Mouse (Mus musculus) intestine, embryonic 14.5 days (tissue): Measurements from ENCODE around the gene Disc1. TPM values are rescaled to one million over a fixed set of nuclear protein-coding genes. Genes with fewer than 3 reads are reported as not detected.

ENCODE experiments used
- ATAC-seq: fragments of 200-750 bp; cut with Nextera tagmentation; replicated peaks from 2 replicates; pipeline ENCODE4 v1.8.0; 2017; ENCODE audit warnings: low read depth, moderate number of reproducible peaks, moderate TSS enrichment, moderate library complexity; ENCODE audit not compliant: low FRiP score, low TSS enrichment
- DNase-seq: peaks from one replicate; pipeline ENCODE4 v3.0.0-alpha.2; 2018; ENCODE audit warnings: low spot score
- H3K27ac ChIP-seq: fragments of 300-500 bp; sonication (generic); 2 replicates; pipeline ENCODE4 v1.5.1; 2014; ENCODE audit warnings: low read depth, mild to moderate bottlenecking, control low read depth
- H3K27me3 ChIP-seq: fragments of 300-500 bp; sonication (generic); replicated peaks from 2 replicates; pipeline ENCODE4 v1.6.1; 2014; ENCODE audit warnings: low read length, control low read depth; ENCODE audit not compliant: control insufficient read depth, insufficient read depth
- H3K36me3 ChIP-seq: fragments of 300-500 bp; sonication (generic); 2 replicates; pipeline ENCODE4 v1.6.1; 2014; ENCODE audit warnings: low read length, control low read depth; ENCODE audit not compliant: control insufficient read depth, insufficient read depth
- H3K4me1 ChIP-seq: fragments of 300-500 bp; sonication (generic); replicated peaks from 2 replicates; pipeline ENCODE4 v1.6.1; 2014; ENCODE audit warnings: low read length, control low read depth, mixed read lengths; ENCODE audit not compliant: control insufficient read depth, insufficient read depth
- H3K4me2 ChIP-seq: fragments of 300-500 bp; sonication (generic); 2 replicates; pipeline ENCODE4 v1.6.1; 2014; ENCODE audit warnings: low read length
- H3K4me3 ChIP-seq: fragments of 300-500 bp; sonication (generic); 2 replicates; pipeline ENCODE4 v1.5.1; 2014; ENCODE audit warnings: low read depth, low read length, control low read depth, mixed read lengths
- H3K9ac ChIP-seq: fragments of 300-500 bp; sonication (generic); 2 replicates; pipeline ENCODE4 v1.6.1; 2014; ENCODE audit warnings: mild to moderate bottlenecking, low read length
- H3K9me3 ChIP-seq: fragments of 300-500 bp; sonication (generic); 2 replicates; pipeline ENCODE4 v1.6.1; 2016; ENCODE audit warnings: low read length, control low read depth; ENCODE audit not compliant: control insufficient read depth
- WGBS: fragments of 180-500 bp; shearing (Covaris S2); extraction: QIAGEN DNeasy Blood & Tissue Kit; methylation state at CpG from one replicate; pipeline ENCODE4 v1.1.7; 2014; 5-methylcytosine and 5-hydroxymethylcytosine counted together
- polyA plus RNA-seq: library from polyadenylated mRNA; unstranded; fragments of >200 nt; fragmentation: Nextera tagmentation; extraction: Ambion mirVana; gene quantifications from 2 replicates; pipeline ENCODE4 v1.2.1, GENCODE M21; 2014

Disc1 gene
- polyA plus RNA-seq, 1 experiment from 2014 or later: 2.5 TPM

DNA sequence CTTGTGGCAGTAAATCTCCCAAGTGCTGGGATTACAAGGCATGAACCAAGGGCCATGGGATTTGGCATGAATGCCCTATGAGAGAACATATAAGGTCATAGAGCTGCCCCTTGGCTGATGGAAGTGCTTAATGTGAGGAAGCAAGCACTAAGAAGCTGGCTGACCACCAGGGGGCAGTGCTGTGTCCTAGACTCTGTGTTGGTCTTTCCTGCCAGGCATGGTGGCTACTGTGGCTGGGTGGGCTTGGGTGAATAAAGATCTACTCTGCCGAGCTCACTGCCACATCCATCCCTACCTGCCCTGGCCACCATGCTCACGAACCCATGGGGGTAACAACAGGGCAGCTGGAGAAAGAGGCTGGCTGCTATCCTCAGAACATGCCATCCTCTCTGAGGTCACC lies 2.0 kb upstream of the Disc1 start:
- no peak for ATAC-seq
- H3K27ac ChIP-seq: no peak overlapping the region
- peaks cover 3% of the 10 kb centered on the region; the same call in 1 of the 2 replicates for H3K9me3 ChIP-seq

DNA sequence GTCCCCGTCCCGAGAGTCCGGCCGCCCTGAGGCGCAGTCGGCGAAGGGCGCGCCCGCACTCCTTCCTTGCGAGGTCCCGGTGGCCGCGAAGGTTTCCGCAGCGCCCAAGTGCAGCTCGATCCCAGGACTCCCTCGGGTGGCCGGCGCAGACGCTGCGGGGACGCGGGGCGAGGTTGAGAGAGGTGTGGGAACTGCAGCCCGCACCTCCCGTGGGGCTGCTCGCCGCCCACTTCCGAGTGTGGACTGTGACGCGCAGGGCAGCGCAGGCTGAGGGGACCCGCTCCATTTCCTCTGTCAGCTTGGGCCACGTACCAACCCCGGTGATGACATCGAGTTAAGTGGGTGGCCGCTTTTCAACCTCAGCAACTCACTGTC lies 428 bp downstream of the Disc1 start:
- Histone ChIP-seq H3K9me3 (peaks cover 3% of the 10 kb centered on the region; the same call in 1 of the 2 replicates), H3K4me1 (0 out of 2 replicates have a peak, but pooled peaks cover 5% of the 10 kb centered on the region), H3K27ac (peak overlapping the region; percentile 66), H3K4me2 (peak overlapping the region; percentile 92), H3K4me3 (peak overlapping the region; percentile 63), H3K36me3 (no peaks in the 10 kb centered on the region), H3K27me3 (peaks cover 27% of the 10 kb centered on the region), H3K9ac (peak overlapping the region; percentile 65)
- ATAC-seq (peak; percentile 34; the same call in 1 of the 2 replicates), DNase-seq (peak; percentile 78)
- under 1% methylated on average over 38 of the region's 38 CpGs for WGBS

More for the DNA sequence above, 2.0 kb upstream of the Disc1 start:
- Histone ChIP-seq H3K36me3 (no peaks in the 10 kb centered on the region), H3K27me3 (peaks cover 27% of the 10 kb centered on the region), H3K4me2 (no peak overlapping the region), H3K4me1 (0 out of 2 replicates have a peak, but pooled peaks cover 5% of the 10 kb centered on the region), H3K4me3 (no peak overlapping the region), H3K9ac (no peak overlapping the region)
- 45% methylated on average over 2 of the region's 2 CpGs for WGBS
- DNase-seq: peak; percentile 88

DNA sequence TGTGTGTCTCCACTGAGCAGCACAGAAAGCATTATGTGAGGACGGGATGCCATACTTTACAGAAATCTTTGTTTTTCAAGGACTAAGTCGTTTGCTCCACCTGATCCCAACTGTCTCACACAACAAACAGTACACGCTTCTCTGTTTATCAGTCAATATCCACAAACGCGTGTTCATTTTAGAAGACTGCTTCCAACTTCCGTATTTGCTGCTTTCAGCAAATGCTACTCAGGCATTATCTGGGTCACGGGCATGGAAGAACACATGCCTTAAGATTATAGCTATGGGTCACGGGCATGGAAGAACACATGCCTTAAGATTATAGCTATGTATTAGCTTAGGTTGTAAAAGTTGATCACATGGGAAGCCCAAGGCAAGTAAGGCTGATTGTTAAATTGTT lies 6.9 kb downstream of the Disc1 start:
- Histone ChIP-seq H3K27ac (no peak overlapping the region), H3K4me1 (no peaks in the 10 kb centered on the region), H3K9me3 (no peaks in the 10 kb centered on the region), H3K9ac (no peak overlapping the region), H3K4me2 (no peak overlapping the region), H3K36me3 (no peaks in the 10 kb centered on the region), H3K4me3 (no peak overlapping the region), H3K27me3 (no peaks in the 10 kb centered on the region; the same call in 1 of the 2 replicates)
- no peak for DNase-seq
- ATAC-seq: no peak
- WGBS: 80% methylated on average over 8 of the region's 8 CpGs

DNA sequence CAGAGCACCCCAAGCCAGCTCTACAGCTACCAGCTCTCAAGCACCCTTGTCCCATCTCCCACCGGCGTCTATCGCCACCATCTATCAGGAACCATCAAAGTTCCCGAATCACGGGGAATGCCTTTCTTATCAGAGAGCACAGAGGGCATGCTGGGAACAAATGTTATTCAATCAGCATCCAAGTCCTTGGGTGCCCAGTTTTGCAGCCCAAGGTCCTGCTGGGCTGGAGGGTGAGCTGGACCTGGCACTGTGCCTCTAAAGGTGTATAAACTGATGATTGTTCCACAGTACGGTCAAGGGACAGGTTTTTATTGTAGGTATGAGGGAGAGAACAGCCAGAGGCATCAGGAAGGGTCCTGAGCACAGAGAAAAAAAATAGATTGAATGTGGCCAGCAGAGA lies 11.6 kb downstream of the Disc1 start:
- no peak overlapping the region for H3K4me3 ChIP-seq
- H3K4me2 ChIP-seq: no peak overlapping the region
- H3K27me3 ChIP-seq: no peaks in the 10 kb centered on the region
- H3K4me1 ChIP-seq: no peaks in the 10 kb centered on the region
- H3K36me3 ChIP-seq: no peaks in the 10 kb centered on the region
- WGBS: 74% methylated on average over 6 of the region's 6 CpGs
- no peak overlapping the region for H3K9ac ChIP-seq
- DNase-seq (no peak), ATAC-seq (no peak)
- no peak overlapping the region for H3K27ac ChIP-seq
- H3K9me3 ChIP-seq: no peaks in the 10 kb centered on the region

DNA sequence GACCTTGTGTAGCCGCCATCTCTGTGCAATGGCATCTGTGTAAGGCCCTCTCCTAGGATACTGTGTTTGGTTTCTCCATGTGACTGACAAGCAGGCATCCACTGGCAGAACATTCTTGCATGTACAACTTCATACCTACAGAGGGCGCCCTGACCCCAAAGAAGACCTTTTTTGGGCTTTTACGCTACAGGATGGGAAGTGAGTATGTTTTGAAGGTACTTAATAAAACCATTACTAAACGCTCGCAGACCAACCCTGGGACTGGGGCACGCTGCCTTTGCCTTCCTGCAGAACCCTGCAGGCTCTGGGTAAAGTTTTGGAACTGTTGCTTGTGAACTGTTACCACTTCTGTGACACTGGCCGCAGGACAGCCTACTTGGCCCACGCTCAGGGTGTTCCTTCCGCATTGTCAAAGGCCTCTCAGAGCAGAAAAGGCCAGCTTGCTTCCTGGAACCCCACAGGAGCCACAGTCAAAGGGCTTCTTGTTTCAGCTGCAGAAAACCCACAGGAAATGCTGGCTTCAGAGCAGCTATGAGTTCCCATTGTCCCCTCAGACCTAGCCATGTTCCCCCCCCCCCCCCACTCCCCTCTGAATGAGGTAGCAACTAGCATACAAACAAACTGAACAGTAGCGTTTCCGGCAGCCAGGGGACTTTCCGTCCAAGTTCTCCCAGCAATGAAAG lies 13.1 kb downstream of the Disc1 start:
- DNase-seq (peak; percentile 68), ATAC-seq (0 out of 2 replicates have a peak, but pooled peaks have one; percentile 14)
- WGBS: 32% methylated on average over 12 of the region's 12 CpGs
- Histone ChIP-seq H3K27me3 (no peaks in the 10 kb centered on the region), H3K4me1 (no peaks in the 10 kb centered on the region), H3K4me3 (no peak overlapping the region), H3K36me3 (no peaks in the 10 kb centered on the region), H3K27ac (peak overlapping the region; percentile 76), H3K4me2 (no peak overlapping the region), H3K9me3 (no peaks in the 10 kb centered on the region), H3K9ac (no peak overlapping the region)

DNA sequence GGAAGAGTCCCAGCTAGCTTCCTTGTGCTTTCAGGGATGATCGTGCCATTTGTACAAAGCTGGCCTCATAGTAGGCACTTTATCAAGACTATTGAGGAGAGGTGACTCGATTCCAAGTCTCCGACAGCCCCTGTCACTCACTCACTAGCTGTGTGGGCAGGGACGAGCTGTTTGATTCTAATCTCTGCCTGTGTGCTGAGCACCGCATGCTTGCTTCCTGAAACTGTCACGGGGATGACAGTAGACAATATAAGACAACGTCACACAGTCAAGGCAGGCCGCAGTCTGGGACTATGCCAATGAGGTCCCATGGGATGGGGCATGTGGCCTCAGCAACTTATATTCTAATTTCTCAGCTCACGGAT lies 13.6 kb downstream of the Disc1 start:
- H3K9ac ChIP-seq: no peak overlapping the region
- H3K4me1 ChIP-seq: no peaks in the 10 kb centered on the region
- H3K27me3 ChIP-seq: no peaks in the 10 kb centered on the region
- no peak overlapping the region for H3K4me3 ChIP-seq
- DNase-seq (no peak), ATAC-seq (no peak)
- H3K36me3 ChIP-seq: no peaks in the 10 kb centered on the region
- peak overlapping the region; percentile 76 for H3K27ac ChIP-seq
- 78% methylated on average over 9 of the region's 9 CpGs for WGBS
- no peak overlapping the region for H3K4me2 ChIP-seq
- no peaks in the 10 kb centered on the region for H3K9me3 ChIP-seq

DNA sequence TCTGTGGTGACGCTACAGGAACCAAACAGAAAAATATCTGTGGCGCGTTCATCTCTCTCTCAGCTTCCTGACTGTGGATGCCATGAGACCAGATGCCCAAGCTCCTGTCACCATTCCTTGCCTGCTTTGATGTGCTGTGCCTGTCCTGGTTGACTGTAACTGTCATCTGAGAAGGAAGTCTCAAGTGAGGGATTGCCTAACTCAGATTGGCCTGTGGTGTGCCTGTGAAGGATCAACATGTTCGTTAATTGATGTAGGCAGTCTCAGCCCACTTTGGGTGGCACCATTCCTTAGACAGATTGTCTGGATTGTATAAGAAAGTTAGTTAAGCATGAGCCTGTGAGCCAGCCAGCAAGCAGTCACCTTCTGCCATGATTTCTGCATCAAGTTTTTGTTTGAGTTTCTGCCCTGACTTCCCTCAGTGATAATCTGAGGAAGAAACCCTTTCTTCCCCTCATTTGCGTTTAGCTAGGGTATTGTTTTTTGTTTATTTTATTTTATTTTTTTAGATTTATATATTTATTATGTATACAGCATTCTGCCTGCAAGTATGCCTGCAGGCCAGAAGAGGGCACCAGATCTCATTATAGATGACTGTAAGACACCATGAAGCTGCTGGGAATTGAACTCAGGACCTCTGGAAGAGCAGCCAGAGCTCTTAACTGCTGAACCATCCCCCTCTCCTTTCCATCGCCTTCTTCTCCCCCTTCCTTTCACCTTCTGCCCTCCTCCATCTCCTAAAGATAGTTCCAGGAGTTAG lies 14.3 kb downstream of the Disc1 start:
- DNase-seq: no peak
- Histone ChIP-seq H3K9me3 (no peaks in the 10 kb centered on the region), H3K9ac (no peak overlapping the region), H3K36me3 (no peaks in the 10 kb centered on the region), H3K27ac (peak overlapping the region; percentile 76), H3K4me3 (no peak overlapping the region), H3K4me1 (no peaks in the 10 kb centered on the region), H3K4me2 (no peak overlapping the region), H3K27me3 (no peaks in the 10 kb centered on the region)
- 85% methylated on average over 6 of the region's 6 CpGs for WGBS
- ATAC-seq: no peak

DNA sequence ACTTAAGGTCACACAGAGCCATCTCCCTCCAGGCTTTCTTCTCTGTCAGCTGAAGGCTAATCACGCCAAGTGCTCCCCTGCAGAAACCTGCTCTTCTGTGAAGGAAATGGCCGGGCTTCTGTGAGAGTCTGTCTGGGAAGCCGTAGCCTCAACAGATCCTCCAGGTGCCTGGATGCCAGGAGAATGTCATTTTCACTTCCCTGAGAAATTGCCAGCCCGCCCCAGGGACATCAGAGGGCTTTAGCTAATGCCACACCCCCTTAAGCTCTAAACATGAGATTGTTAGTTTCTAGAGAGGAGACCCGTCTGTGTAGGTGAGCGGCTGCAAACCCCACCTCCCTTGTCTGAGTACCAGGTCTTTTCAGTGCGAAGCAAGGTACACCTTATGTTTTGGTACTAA lies 15.3 kb downstream of the Disc1 start:
- ATAC-seq: no peak
- Histone ChIP-seq H3K36me3 (no peaks in the 10 kb centered on the region), H3K27ac (no peak overlapping the region), H3K9me3 (no peaks in the 10 kb centered on the region), H3K27me3 (no peaks in the 10 kb centered on the region), H3K4me1 (no peaks in the 10 kb centered on the region), H3K4me3 (no peak overlapping the region), H3K4me2 (no peak overlapping the region), H3K9ac (no peak overlapping the region)
- whole genome bisulfite sequencing: 69% methylated on average over 7 of the region's 7 CpGs
- no peak for DNase-seq
